In genomic region chr14:72187329-72187984, GRCm38 (mm10) we compare ENCODE assay signal across 9 mouse cellular contexts.
A peak's percentile ranks its signal among the peaks of the same experiment; 100 is the strongest.
DNase-seq lines count a peak whose midpoint lies in the region; ATAC-seq and TF ChIP-seq lines count a peak whose summit lies in the region.
"Had no signal": no experiment of that assay in that cellular context is flagged by ENCODE, and none has a peak within 500 bp of the region (broad histone marks: within the 10 kb centered on the region; RNA-seq: fewer than 3 reads in every experiment).

No protein-coding gene starts in this region.

- peak; percentile 85 for DNase-seq in heart, adult 11 months
- peak; percentile 82 for DNase-seq in brain, embryonic 14.5 days (ENCODE audit: low read depth)
- DNase-seq in kidney, postnatal 14 days = peak; percentile 10
- peak; percentile 10 for DNase-seq in lung, postnatal 36 days
- DNase-seq in spleen, postnatal 10 days (ENCODE audit: low spot score in 2 of 2) = no peak

- TF ChIP-seq POLR2A in brain, embryonic 14.5 days (IDR thresholded peaks at IDR 0.05; ENCODE audit: borderline replicate concordance, extremely low read depth, insufficient read depth, insufficient read length, poor library complexity, severe bottlenecking) = no peak

- H3K4me3 ChIP-seq in heart, embryonic 12.5 days = no peak overlapping the region
- no peak overlapping the region for H3K4me3 ChIP-seq in forebrain, embryonic 13.5 days
- no peak overlapping the region for H3K4me3 ChIP-seq in stomach, embryonic 14.5 days (ENCODE audit: low read depth, low read length)
- H3K4me3 ChIP-seq: heart, embryonic 13.5 days had no signal

- H3K4me2 ChIP-seq in heart, embryonic 12.5 days = no peak overlapping the region
- H3K4me2 ChIP-seq in forebrain, embryonic 13.5 days = no peak overlapping the region
- H3K4me2 ChIP-seq in stomach, embryonic 14.5 days (replicated peaks; ENCODE audit: low read depth, low read length) = no peak overlapping the region
- H3K4me2 ChIP-seq: heart, embryonic 13.5 days had no signal

- WGBS in heart, embryonic 12.5 days = 37% methylated on average over 5 of the region's 5 CpGs
- 32% methylated on average over 5 of the region's 5 CpGs for WGBS in forebrain, embryonic 13.5 days
- 31% methylated on average over 5 of the region's 5 CpGs for WGBS in stomach, embryonic 14.5 days

- H3K36me3 ChIP-seq in heart, embryonic 12.5 days = no peaks in the 10 kb centered on the region
- no peaks in the 10 kb centered on the region for H3K36me3 ChIP-seq in forebrain, embryonic 13.5 days (ENCODE audit: poor library complexity, severe bottlenecking)
- H3K36me3 ChIP-seq in stomach, embryonic 14.5 days (ENCODE audit: control insufficient read depth, insufficient read depth, low read length) = no peaks in the 10 kb centered on the region
- H3K36me3 ChIP-seq: heart, embryonic 13.5 days had no signal

- no peak overlapping the region for H3K9ac ChIP-seq in heart, embryonic 12.5 days
- no peak overlapping the region for H3K9ac ChIP-seq in forebrain, embryonic 13.5 days
- no peak overlapping the region for H3K9ac ChIP-seq in stomach, embryonic 14.5 days (replicated peaks; ENCODE audit: low read depth, low read length)
- H3K9ac ChIP-seq: heart, embryonic 13.5 days had no signal

- no peak for ATAC-seq in heart, embryonic 12.5 days (ENCODE audit: insufficient number of reproducible peaks, low FRiP score)
- ATAC-seq in forebrain, embryonic 13.5 days = peak; percentile 63
- ATAC-seq in stomach, embryonic 14.5 days (ENCODE audit: insufficient number of reproducible peaks, insufficient read depth, low FRiP score, low read depth) = 0 out of 2 replicates have a peak, but pooled peaks have one; percentile 10

- H3K27ac ChIP-seq in heart, embryonic 12.5 days (ENCODE audit: poor library complexity, severe bottlenecking) = no peak overlapping the region
- no peak overlapping the region for H3K27ac ChIP-seq in forebrain, embryonic 13.5 days
- no peak overlapping the region for H3K27ac ChIP-seq in stomach, embryonic 14.5 days (ENCODE audit: low read length)
- H3K27ac ChIP-seq: heart, embryonic 13.5 days had no signal

- no peaks in the 10 kb centered on the region for H3K9me3 ChIP-seq in heart, embryonic 12.5 days (replicated peaks)
- H3K9me3 ChIP-seq in forebrain, embryonic 13.5 days (replicated peaks) = no peaks in the 10 kb centered on the region
- H3K9me3 ChIP-seq in stomach, embryonic 14.5 days (ENCODE audit: control insufficient read depth, low read depth, low read length) = no peaks in the 10 kb centered on the region
- H3K9me3 ChIP-seq: heart, embryonic 13.5 days had no signal

- TF ChIP-seq CTCF in brain, embryonic 14.5 days (IDR thresholded peaks at IDR 0.05; ENCODE audit: borderline replicate concordance, extremely low read depth, insufficient read depth, insufficient read length) = peak; percentile 75; the same call in 1 of the 2 replicates

- no peaks in the 10 kb centered on the region for H3K4me1 ChIP-seq in heart, embryonic 12.5 days (replicated peaks)
- no peaks in the 10 kb centered on the region for H3K4me1 ChIP-seq in forebrain, embryonic 13.5 days
- no peaks in the 10 kb centered on the region for H3K4me1 ChIP-seq in stomach, embryonic 14.5 days (ENCODE audit: control insufficient read depth, insufficient read depth, low read length)
- H3K4me1 ChIP-seq: heart, embryonic 13.5 days had no signal

- H3K27me3 ChIP-seq in heart, embryonic 12.5 days (replicated peaks) = no peaks in the 10 kb centered on the region
- no peaks in the 10 kb centered on the region for H3K27me3 ChIP-seq in forebrain, embryonic 13.5 days
- no peaks in the 10 kb centered on the region for H3K27me3 ChIP-seq in stomach, embryonic 14.5 days (ENCODE audit: control insufficient read depth, insufficient read depth, low read length)
- H3K27me3 ChIP-seq: heart, embryonic 13.5 days had no signal

Comparison
In these comparisons a context has a peak if more than half of its experiments do, and no peak if none do; other contexts are left out.
1. DNase-seq: peak in heart, adult 11 months (single experiment), brain, embryonic 14.5 days (single experiment), kidney, postnatal 14 days (single experiment) and lung, postnatal 36 days (single experiment); none in spleen, postnatal 10 days (0 of 2).